Mouse (Mus musculus) limb, embryonic 11.5 days (tissue): ENCODE measurements at regions not wholly inside any gene's neighbourhood (a gene's known extent, or its start where the extent isn't known, plus 50 kb on each side); places are given as distances from the start of the nearest gene placed in this dataset.
"Not testable (repeated sequence)": the region's sequence is repeated elsewhere in the genome, so short reads cannot be mapped to it uniquely, and the experiment has no call there.

ENCODE experiments used
- ATAC-seq: fragments of 200-750 bp; cut with Nextera tagmentation; 2 replicates; pipeline ENCODE4 v1.8.0; 2017; ENCODE audit warnings: low read depth; ENCODE audit not compliant: insufficient number of reproducible peaks, low FRiP score, low TSS enrichment
- DNase-seq: peaks from one replicate; pipeline ENCODE4 v3.0.0-alpha.2; 2015; ENCODE audit warnings: low spot score
- H3K27ac ChIP-seq: fragments of 300-500 bp; sonication (generic); replicated peaks from 2 replicates; pipeline ENCODE4 v1.5.1; 2014; ENCODE audit warnings: low read depth, mild to moderate bottlenecking, low read length
- H3K27me3 ChIP-seq: fragments of 300-500 bp; sonication (generic); 2 replicates; pipeline ENCODE4 v1.6.1; 2014; ENCODE audit warnings: mild to moderate bottlenecking, low read length, mixed read lengths; ENCODE audit not compliant: control insufficient read depth, insufficient read depth
- H3K36me3 ChIP-seq: fragments of 300-500 bp; sonication (generic); 2 replicates; pipeline ENCODE4 v1.6.1; 2014; ENCODE audit warnings: mild to moderate bottlenecking, low read length, moderate library complexity, mixed read lengths; ENCODE audit not compliant: control insufficient read depth, insufficient read depth
- H3K4me1 ChIP-seq: fragments of 300-500 bp; sonication (generic); 2 replicates; pipeline ENCODE4 v1.6.1; 2014; ENCODE audit warnings: low read length, mixed read lengths; ENCODE audit not compliant: control insufficient read depth, insufficient read depth
- H3K4me2 ChIP-seq: fragments of 300-500 bp; sonication (generic); 2 replicates; pipeline ENCODE4 v1.6.1; 2014; ENCODE audit warnings: low read depth, mild to moderate bottlenecking, moderate library complexity; ENCODE audit not compliant: severe bottlenecking
- H3K4me3 ChIP-seq: fragments of 300-500 bp; sonication (generic); 2 replicates; pipeline ENCODE4 v1.5.1; 2014; ENCODE audit warnings: low read depth, low read length
- H3K9ac ChIP-seq: fragments of 300-500 bp; sonication (generic); 2 replicates; pipeline ENCODE4 v1.6.1; 2014; ENCODE audit warnings: mild to moderate bottlenecking, low read length
- H3K9me3 ChIP-seq: fragments of 300-500 bp; sonication (generic); 2 replicates; pipeline ENCODE4 v1.6.1; 2016; ENCODE audit warnings: low read length; ENCODE audit not compliant: control insufficient read depth
- WGBS: fragments of 180-500 bp; shearing (Covaris S2); extraction: QIAGEN DNeasy Blood & Tissue Kit; methylation state at CpG from one replicate; pipeline ENCODE4 v1.1.7; 2014; 5-methylcytosine and 5-hydroxymethylcytosine counted together

DNA sequence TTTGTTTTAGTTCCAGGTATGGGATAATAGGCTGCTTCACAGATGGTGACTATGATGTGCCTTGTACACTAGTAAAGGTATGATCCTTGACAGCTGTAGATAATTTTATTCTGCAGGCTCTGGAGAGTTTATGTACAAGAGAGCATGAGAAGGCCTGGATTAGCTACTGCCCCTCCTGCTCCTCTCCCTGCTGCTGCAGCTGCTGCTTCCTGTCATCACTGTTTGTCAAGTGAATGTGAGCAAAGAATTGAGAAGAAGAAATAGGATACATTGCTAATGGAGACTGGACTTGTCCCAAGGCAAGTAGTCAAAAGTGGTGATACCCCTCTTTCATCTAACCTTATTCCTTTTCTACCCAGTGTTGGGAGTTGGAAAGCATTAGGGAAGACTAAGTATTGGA is 214.6 kb upstream of the Cntn5 start:
- Histone ChIP-seq H3K27ac (no peak overlapping the region), H3K4me1 (no peaks in the 10 kb centered on the region), H3K9me3 (no peaks in the 10 kb centered on the region), H3K4me3 (no peak overlapping the region), H3K9ac (no peak overlapping the region), H3K27me3 (no peaks in the 10 kb centered on the region), H3K4me2 (no peak overlapping the region), H3K36me3 (no peaks in the 10 kb centered on the region)
- no peak for ATAC-seq
- DNase-seq, result no peak

GRCm38 (mm10) chr9:11107828-11108227 is 203.3 kb upstream of the Cntn5 start:
- not testable (repeated sequence) for H3K27ac ChIP-seq, H3K4me2 ChIP-seq, H3K9ac ChIP-seq, H3K36me3 ChIP-seq, H3K4me1 ChIP-seq, ATAC-seq, H3K9me3 ChIP-seq, H3K27me3 ChIP-seq, H3K4me3 ChIP-seq, DNase-seq
- 90% methylated on average over 3 of the region's 3 CpGs for WGBS

DNA sequence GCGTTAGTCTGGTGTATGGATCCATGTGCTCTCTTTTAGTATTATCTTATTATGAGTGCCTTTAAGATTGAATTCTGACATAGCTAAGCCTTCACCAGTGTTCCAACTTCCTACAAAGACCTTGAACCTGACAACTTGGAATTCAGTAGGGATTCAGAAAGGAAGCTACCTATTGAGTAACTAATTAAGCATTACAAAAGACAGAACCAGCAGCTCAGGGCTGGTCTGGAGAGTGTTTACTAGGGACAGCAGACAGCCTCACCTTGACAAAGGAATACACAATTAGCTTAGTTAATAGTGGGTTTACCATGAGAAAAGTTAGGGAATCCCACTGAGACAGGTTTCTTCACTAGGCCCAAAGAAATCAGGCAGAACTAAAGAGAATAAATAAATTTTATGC is 202.6 kb upstream of the Cntn5 start:
- H3K36me3 ChIP-seq, ATAC-seq, H3K9ac ChIP-seq, H3K4me1 ChIP-seq, H3K4me2 ChIP-seq, H3K9me3 ChIP-seq, H3K4me3 ChIP-seq, H3K27me3 ChIP-seq, DNase-seq, H3K27ac ChIP-seq: not testable (repeated sequence)
- WGBS, result 91% methylated on average over 1 of the region's 1 CpGs

GRCm38 (mm10) chr9:11106268-11106667 is 201.7 kb upstream of the Cntn5 start:
- no peak for DNase-seq
- Histone ChIP-seq H3K9ac (no peak overlapping the region), H3K4me1 (no peaks in the 10 kb centered on the region), H3K27me3 (no peaks in the 10 kb centered on the region), H3K4me2 (no peak overlapping the region), H3K36me3 (no peaks in the 10 kb centered on the region), H3K27ac (no peak overlapping the region), H3K9me3 (no peaks in the 10 kb centered on the region), H3K4me3 (no peak overlapping the region)
- ATAC-seq, result no peak
- 99% methylated on average over 2 of the region's 2 CpGs for WGBS

- DNase-seq (no peak), ATAC-seq (no peak)
- no peak overlapping the region for H3K27ac ChIP-seq
- no peaks in the 10 kb centered on the region for H3K9me3 ChIP-seq
- no peaks in the 10 kb centered on the region for H3K4me1 ChIP-seq
- 83% methylated on average over 4 of the region's 4 CpGs for WGBS
- no peaks in the 10 kb centered on the region for H3K36me3 ChIP-seq
- no peaks in the 10 kb centered on the region for H3K27me3 ChIP-seq
- no peak overlapping the region for H3K9ac ChIP-seq
- no peak overlapping the region for H3K4me3 ChIP-seq
- H3K4me2 ChIP-seq, result no peak overlapping the region
These were observed 198.9 kb upstream of the Cntn5 start for GRCm38 (mm10) chr9:11103448-11103847.

DNA sequence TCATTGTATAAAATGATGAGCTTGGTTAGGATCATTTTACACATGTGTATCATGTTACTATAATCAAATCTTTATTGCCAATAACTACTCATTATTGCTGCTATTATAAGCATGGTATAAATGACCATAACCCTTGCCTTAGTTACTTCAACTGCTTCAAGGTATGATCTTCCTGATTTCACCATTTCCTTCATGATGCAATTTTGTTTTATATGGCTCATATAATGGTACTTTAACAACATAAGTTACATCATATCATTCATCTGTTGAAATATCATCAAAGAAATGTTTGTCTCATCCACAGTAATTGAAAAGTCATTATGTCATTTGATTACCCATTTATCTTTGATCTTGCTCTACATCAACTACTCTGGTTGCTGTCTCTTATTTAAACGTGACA is 188.3 kb upstream of the Cntn5 start:
- Histone ChIP-seq H3K36me3 (no peaks in the 10 kb centered on the region), H3K27me3 (no peaks in the 10 kb centered on the region), H3K9ac (no peak overlapping the region), H3K4me3 (no peak overlapping the region), H3K4me2 (no peak overlapping the region), H3K27ac (no peak overlapping the region), H3K9me3 (no peaks in the 10 kb centered on the region), H3K4me1 (no peaks in the 10 kb centered on the region)
- DNase-seq (no peak), ATAC-seq (no peak)
- WGBS, result 71% methylated on average over 1 of the region's 1 CpGs

GRCm38 (mm10) chr9:11067125-11067524 is 162.6 kb upstream of the Cntn5 start:
- 60% methylated on average over 2 of the region's 2 CpGs for WGBS
- not testable (repeated sequence) for H3K9me3 ChIP-seq, H3K4me1 ChIP-seq, H3K9ac ChIP-seq, H3K36me3 ChIP-seq, H3K4me2 ChIP-seq, H3K4me3 ChIP-seq, H3K27me3 ChIP-seq, H3K27ac ChIP-seq, ATAC-seq, DNase-seq

- H3K4me3 ChIP-seq, result no peak overlapping the region
- no peak for DNase-seq
- WGBS, result 73% methylated on average over 1 of the region's 1 CpGs
- no peaks in the 10 kb centered on the region for H3K9me3 ChIP-seq
- no peak for ATAC-seq
- H3K9ac ChIP-seq, result no peak overlapping the region
- no peaks in the 10 kb centered on the region for H3K36me3 ChIP-seq
- no peak overlapping the region for H3K4me2 ChIP-seq
- H3K27me3 ChIP-seq, result no peaks in the 10 kb centered on the region
- no peak overlapping the region for H3K27ac ChIP-seq
- H3K4me1 ChIP-seq, result no peaks in the 10 kb centered on the region
These were observed 158.3 kb upstream of the Cntn5 start for GRCm38 (mm10) chr9:11062856-11063255.
